Mouse (Mus musculus) cerebellum, adult 11-12 months (tissue): ENCODE measurements around the gene Hmgcr.

Experiments used
- DNase-seq: peaks from one replicate; pipeline ENCODE4 v3.0.0; 2022

Gene Hmgcr

DNA sequence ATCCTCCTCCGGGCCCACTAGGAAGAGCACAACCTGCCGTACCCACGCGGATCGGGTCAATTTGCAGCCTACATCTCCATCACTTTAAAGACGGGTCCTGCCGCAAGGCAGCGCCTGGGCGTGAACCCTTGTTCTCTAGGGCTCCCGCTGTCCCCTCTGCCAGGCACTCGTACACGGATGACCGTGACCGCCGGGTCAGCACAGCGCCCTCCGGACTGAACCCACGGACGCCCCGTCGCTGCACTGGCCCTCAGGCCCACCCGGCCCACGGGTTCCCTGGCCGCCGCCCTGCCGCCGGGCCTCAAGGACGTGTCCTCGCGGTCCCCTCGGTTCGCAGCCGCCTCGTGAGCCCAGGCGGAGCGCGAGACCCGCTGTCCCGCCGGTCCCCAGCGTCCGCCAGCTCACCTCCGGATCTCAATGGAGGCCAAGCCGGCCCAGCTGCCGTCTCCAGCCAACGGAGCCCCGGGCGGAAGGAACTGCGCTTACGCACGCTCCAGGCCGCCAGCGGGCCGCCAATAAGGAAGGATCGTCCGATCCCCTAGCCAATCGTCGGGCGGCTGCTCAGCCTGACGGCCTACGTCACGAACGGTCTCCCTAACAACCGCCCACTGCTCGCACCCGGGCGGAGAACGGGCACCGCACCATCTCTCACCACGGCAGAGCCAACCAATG is at the start of gene Hmgcr:
TSS of gene Hmgcr (minus strand) at position 531 of the 672 bp plus-strand sequence.
- DNase-seq = peak; percentile 99

DNA sequence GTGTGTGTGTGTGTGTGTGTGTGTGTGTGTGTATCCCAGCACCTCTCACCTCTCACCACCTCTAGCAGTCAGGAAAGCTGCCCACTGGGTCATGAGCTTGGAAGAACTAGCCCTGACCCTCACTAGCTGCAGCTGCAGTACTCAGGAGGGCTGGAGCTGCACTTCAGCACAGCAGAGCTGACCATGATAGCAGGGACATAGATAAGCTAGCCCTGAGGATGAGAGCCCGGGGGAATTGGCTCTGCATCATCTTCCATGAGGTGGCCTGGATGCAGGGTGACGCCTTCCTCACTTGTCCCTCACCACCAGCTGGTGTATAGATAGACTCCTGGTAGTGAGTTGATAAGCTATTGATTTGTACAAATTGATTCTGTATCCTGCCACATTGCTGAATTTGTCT is 49.3 kb upstream of the Hmgcr start:
- DNase-seq = no peak

DNA sequence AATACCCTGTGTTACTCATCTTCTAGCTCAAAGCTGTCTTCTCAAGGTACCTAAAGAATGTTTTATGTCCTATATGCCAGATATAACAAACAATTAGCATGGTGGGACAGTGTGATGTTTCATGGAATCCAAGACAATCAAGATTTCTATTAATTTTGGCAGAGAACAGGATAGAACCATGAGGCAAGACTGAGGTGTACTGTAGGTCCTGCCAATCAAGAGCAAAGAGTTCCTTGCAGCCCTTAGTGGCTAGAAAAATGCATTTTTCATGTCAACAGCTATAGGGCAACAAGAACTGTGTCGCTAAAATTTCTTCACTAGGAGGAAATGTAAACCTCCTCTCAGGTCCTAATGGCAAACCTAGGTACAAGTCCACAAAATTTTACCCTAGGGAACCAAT is 47.1 kb upstream of the Hmgcr start:
- DNase-seq = no peak

DNA sequence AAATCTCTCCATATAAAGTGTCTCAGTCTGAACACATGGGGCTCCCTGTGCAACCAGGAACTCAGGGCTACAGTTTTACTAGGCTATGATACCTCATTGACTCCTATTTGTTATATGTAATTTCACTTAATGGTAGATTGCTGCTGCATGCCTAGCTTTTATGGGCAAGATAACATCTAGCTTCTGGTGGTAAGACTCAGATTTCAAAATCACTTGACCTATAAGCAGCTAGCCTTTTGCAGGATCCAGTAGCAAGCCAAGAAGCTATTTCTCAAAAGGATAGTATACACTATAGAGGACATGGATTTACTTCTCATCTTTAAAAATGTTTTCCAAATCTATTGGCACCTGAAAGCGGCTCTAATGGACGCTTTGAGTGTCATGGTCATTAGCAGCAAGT is 45.6 kb upstream of the Hmgcr start:
- DNase-seq = no peak

DNA sequence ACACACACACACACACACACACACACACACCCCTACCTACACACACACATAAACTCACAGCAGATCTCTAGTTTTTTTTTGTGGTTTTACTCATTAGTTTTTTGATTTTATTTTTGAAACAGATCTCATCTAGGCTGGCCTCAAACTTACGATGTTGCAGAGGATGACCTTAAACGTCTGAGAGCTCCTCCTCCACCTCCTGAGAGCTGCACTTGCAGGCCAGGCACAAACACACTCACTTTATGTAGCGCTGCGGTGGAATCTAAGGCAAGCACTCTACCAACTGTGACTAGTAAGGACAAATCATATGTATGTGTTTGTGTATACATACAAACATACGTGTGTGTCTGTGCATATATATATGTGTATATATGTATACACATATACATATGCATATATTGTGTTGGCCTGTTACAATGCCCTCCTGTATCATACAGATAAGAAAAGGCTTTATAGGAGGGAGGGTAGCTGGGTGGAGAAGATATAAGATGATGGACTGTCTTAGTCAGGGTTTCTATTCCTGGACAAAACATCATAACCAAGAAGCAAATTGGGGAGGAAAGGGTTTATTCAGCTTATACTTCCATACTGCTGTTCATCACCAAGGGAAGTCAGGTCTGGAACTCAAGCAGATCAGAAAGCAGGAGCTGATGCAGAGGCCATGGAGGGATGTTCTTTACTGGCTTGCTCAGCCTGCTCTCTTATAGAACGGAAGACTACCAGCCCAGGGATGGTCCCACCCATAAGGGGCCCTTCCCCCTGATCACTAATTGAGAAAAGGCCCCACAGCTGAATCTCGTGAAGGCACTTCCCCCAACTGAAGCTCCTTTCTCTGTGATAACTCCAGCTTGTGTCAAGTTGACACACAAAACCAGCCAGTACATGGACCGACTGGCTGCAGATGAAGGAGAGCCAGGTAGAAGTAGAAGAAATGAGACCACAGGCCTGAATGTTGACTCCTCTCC is 38.8 kb upstream of the Hmgcr start:
- DNase-seq = no peak

DNA sequence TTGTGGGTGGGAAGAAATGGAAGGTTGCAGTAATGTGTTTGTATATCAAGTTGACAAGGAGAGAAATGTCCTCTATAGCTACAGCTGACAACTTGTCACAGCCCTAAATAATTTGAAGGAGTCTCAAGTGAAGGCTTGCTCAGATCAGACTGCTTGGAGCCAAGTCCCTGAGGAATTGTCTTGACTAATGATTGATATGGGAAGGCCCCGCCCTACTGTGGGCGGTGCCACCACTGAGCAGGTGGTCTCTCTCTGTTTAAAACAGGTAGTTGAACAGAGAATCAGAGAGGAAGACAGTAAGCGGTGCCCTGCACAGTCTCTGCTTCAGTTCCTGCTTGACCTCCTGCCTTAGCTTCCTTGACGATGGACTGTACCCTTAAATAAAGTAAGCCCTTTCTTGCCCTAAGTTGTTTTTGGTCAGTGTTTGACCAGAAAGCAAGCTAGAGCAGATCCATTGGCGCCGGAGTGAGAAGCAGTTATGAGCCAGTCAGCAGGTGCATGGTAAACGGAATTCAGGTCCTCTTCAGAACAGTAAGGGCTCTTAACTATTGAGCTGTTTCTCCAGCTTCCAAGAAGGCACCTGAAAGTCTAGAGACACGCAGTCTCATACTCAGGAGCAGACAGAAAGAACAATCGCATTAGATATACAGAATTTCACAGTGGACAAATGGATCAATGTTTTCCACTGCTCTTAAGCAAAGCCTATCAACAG is 32.0 kb upstream of the Hmgcr start:
- DNase-seq = no peak

DNA sequence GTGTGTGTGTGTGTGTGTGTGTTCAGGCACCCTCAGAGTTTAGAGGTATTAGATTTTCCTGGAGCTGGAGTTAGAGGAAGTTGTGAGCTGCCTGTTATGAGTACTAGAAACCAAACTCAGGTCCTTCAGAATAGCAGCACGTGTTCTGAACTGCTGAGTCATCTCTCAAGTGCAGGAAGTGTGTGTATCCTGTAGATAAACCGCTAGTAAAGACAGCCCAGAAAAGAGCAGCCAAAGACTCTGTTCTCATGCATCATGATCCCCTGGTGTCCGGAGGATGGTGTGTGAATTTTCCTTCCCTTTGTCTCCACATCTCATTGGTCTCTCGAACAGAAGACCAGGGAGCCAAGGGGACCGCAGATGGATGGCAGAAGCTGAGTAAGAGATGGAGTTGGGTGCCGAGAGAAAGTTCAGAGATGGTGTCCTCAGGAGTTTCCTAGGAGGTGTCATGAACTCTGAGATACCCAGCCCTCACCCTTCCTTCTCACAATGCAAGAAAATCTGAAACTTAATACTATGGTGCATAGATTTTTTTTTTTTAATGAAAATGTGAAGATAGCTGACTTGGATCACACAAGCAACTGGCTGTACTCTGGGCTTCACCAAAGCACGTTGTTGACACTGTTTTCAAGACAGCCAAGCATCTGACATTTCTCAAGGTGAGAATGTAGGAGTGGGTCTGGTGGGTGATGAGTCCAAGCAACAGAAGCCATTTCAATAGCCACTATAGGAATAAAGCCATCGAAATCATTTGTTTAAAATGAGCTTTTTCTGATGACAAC is 27.3 kb upstream of the Hmgcr start:
- DNase-seq = no peak

DNA sequence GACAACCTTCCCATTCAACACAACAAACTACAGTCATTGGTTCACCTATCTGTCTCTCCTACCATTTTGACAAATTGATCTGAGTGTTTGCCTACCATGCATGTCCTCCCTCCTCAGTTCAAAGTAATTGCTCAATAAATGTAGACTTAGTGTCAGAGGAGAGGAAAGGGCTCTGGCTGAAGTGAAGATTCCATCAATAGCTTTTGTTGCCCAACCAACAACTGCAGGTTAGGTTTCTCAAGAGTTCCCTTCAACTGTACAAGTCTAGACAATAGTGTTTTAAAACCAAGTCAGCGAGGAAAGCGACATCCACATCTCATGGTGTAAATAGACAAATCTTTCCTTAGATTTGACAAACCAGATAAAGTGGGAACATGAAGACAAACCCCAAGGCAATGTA is 24.7 kb upstream of the Hmgcr start:
- DNase-seq = no peak

DNA sequence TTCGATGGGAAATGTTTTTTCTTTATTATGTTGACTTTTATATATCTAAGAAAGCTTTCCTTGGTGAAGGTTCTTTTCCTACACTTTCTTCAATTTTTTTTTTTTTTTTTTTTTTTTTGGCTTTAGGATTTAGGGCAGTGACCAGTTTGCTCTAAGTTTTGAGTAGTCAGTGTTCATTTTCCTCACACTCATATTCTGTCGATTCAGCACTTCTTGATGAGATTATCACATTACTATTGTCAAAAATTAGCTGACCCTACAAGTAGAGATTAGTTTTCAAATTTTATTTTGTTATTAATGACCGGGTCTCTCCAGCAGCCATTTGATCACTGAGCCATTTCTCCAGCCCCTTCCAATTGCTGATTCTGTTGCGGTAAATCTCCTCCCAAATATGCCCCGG is 19.2 kb upstream of the Hmgcr start:
- DNase-seq = no peak

DNA sequence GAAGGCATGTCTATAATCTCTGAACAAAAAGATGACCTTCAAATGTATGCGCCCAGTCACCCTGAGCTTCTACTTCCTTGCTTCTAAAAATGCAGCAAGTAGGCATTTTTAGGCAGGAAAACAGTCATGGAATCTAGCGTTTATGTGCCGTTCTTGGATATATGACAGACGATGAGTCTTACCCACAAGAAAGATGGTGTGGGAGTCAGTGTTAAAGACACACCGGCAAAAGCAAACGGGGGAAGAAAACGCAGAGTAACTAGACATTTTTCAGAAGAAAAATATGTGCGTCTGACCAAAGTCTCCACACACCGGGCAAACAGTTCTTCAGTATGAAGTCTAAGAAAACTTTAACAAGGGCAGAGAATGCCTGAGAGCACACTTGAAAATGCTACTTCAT is 16.5 kb upstream of the Hmgcr start:
- DNase-seq = no peak

DNA sequence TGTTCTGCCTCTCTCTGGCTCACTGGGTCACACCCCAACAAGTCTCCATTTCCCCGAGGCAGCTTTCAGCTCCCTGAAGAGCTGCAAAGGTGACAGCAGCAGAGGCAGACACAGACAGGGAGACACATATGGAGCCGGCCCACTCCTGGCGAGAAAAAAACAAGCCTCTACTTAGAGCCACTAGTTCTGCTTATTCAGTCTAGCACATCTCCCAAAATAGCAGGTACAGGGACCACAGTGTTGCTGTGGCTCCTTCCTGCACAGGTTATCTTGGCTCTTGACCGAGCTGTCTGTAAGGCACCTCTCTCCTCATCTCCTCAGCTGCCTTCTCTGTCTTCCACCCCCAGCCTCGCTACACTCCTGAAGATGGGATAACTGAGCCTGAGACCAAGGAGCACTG is 14.0 kb upstream of the Hmgcr start:
- no peak for DNase-seq

DNA sequence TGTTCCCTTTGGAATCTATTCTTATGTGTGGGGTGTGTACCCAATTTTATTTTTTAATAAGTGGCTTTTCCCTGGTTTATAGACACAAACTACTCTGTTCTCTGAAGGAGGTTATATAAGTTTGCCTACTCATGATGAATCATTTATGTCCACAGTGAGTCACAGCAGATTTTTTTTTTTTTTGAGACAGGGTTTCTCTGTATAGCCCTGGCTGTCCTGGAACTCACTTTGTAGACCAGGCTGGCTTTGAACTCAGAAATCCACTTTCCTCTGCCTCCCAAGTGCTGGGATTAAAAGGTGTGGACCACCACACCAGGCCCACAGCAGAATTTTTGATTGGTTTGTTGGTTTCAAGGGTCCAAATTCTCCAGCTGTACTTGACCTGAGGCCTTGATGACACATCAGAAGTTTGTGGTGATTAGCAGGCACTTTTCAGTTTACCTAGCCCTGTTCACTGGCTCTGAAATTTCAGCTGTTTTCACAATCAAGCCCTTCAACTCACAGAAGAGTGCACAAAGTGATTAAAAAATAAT is 10.4 kb upstream of the Hmgcr start:
- DNase-seq = no peak

DNA sequence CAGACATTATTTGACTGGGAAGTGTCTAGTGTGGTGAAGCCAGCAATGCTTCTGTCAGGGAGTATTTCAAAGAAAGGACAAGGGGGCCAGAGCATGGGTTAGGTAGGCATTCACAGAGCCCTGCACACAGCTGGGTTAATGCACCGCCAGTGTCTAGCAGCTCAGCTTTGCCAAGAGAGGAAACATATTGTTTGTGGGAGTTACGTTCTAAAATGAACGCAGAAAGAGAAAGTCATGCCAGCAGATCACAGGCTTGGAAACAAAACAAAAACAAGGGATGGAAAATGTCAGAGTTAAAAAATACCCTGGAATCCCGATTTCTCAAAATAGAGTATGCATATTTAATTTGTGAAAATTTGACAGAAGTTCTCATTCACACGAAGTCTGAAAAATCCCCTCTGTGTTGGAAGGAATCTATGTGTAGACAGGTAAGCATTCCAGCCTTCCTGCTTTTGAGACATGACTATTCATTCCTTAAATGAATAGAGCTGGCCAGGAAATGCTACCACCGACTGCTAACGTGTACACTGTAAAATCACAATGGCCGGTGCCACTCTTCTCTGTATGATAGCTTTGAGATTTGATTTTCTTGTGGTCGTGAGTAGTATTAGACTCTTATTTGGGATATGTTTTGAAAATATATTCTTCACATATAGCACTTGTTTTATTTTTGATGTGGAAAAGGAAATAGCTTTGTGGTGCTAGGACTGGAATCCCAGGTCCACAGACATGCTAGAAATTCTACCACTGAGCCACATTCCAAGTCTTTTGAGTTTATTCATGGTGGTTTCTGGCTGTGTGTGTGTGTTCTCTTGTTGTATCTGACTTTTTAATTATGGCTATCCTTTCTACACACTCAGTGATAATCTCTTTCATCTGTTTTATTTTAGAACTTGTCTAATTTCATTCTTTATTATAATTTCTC is 9.7 kb upstream of the Hmgcr start:
- DNase-seq = no peak

DNA sequence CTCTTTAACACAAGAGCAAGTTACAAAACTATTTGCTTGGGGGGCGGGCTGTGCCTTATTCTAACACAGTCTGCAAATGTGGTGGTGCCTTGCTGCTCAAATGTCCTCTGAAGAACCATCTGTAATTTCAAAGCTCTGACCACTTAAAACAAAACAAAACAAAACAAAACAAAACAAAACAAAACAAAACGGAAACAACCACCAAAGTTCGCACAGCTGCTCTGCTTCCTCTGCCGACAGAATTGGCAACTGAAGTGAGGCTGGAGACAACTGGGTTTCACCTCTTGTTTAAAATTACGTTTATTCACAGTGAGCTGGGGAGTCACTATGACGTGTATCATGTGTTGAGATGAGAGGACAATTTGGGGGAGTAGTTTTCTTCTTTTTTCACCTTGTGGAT is 7.9 kb upstream of the Hmgcr start:
- DNase-seq = no peak

DNA sequence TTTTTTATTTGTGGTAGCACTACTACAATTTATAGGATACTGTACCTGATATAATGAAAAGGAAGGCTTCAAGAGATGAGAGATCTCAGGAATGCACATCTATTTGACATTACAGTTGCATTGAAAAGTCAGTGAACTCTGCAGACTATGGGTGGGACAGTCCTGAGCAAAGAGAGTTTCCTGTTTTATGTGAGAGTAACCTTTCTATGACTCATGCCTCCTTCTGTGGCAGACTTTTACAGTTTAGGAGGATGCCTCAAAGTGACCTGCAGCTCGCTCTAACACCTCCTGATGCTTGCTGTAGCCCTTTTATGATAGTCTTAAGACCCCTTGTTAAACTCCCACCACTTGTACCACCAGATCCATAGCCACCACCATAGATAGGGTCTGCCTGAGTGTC is 6.3 kb upstream of the Hmgcr start:
- no peak for DNase-seq

DNA sequence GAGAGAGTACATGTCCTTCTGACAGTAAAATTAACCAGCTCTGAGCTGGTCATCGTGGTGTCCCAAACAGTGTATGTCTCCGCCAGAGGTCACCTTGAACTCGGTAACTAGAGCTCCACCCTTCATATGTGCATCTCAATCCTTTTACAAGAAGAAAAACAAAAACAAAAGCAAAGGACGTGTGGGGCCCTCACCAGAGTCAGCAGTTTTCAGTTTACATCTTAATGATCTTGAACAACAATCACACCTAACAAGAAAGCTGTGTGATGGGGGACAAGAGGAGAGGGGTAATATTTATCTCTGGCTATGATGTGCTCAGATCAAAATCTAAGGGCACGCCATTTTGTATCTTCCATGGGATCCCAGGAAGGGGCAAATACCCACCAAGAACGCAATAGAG is 5.0 kb upstream of the Hmgcr start:
- no peak for DNase-seq

DNA sequence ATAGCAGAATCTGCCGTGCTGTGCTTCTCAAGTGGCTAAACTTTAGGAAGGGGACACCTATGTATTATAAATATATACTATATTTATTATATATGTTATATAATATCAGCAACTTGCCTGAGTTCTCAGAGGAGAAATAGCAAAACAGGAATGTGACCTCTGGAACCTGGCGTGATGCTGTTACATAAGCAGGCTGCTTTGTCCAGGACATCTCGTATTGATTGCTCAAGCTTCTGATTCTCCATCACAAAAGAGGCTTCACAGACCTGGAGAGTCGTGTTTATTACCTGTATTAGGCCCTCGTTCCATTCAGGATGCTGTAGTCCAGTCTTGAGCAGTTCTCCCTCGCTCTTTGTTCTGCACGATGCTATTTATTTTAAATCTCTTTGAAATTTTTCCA is 3.1 kb upstream of the Hmgcr start:
- DNase-seq = no peak

DNA sequence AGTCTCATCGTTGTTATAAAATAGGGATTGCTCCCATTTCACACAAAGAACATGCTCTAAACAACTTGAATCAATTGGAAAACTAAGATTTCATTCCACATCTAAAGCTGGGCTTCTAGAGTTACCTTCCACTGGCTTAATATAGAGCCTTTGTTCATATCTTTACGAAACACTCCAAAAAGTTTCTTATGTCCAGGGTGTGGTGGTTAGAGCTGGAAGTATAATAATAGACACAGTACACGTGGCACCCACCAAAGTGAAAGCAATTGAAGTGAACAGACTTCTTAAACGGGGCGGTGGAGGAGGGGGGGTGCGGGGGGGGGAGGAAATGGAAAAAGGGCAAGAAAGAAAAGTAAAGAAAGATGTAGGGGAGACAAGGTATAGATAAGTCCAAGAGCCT is 1.5 kb upstream of the Hmgcr start:
- DNase-seq = no peak

DNA sequence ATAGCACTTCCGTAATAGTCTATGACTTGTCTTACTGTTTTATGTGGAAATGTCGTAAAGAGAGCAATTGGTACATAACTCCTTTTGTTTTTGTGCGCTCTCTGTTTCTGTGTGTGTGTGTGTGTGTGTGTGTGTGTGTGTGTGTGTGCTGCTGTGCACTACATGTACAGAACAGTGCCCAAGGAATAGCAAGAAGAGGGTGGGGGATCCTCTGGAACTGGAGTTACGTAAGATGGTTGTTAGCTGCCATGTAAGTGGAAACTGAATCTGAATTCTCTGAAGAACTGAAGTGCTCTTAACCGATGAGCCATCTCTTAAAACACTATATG is 1.1 kb upstream of the Hmgcr start:
- no peak for DNase-seq

DNA sequence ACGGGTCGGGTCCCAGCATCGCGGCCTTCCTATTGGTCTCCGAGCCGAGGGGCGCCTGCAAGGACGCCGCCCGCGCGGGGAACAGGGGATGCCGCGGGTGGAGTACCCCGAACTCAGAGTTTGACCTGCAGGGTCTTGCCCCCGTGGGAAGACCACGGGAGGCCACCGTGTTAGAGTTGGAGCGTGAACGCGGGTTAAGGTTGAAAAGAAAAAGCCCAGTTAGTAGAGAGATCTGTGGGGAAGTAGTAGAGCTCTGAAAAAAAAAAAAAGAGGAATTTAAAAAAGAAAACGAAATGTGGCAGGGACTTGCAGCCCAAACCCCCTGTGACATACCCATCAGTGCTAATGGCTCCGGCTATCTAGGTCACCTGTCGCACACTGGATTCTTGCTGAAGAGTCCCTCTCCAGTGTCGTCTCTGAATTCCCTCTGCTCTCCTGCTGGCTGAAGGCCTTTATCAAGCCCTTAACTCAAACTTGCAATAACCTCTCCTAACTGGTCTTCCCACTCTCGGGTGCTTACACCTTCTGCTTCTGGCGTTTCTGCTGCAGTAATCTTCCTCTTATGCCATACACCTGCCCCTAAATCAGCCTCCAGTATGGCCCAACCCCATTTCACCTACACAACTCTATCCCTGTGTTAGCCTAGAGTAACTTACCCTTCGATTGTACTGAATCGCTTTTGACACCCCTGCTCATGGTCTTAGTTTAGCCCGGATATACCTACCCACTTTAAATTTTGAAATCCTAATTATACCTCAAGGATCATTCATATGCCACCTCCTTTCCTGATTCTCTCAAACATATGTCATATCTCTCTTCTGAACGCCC is 556 bp upstream of the Hmgcr start:
- DNase-seq = no peak

DNA sequence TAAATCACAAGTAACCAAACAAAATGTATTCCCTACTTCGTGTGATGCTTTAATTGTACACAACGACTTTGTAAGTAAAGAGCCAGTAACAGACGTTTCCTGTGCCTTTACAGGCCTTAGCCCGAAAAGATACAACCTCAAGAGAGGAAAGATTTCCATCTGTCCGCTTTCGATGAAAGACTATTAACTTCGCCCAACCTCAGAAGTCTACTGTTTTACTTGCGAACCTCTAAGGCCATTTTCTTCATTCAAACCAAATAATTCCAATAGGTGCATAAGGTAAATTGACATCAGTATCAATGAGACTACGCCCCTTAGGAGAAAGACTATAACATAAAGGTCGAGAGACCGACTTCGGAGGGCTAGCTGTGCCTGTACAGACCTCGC is 724 bp downstream of the Hmgcr start:
- DNase-seq = no peak
